ENCODE assay signal across 23 mouse cellular contexts in genomic region chr1:128605794-128606193, GRCm38 (mm10). TPM values are rescaled to one million over a fixed set of nuclear protein-coding genes. Genes with fewer than 3 reads are reported as not detected.
DNase-seq lines count a peak whose midpoint lies in the region; ATAC-seq and TF ChIP-seq lines count a peak whose summit lies in the region.
"Had no signal": no experiment of that assay in that cellular context is flagged by ENCODE, and none has a peak within 500 bp of the region (broad histone marks: within the 10 kb centered on the region; RNA-seq: fewer than 3 reads in every experiment).

No protein-coding gene starts in this region.

- TF ChIP-seq CTCF in CH12.LX (conservative IDR thresholded peaks at IDR 0.05 in 1 of 2, IDR thresholded peaks at IDR 0.05 in 1 of 2; ENCODE audit: low read depth in 2 of 2, low read length in 2 of 2): no peak

- peak; percentile 72 for DNase-seq in thymus, postnatal 0 days (ENCODE audit: low spot score)
- DNase-seq in thymus, postnatal 4 days: no peak
- DNase-seq in CH12.LX (ENCODE audit: extremely low read depth): no peak
- peak; percentile 77 for DNase-seq in splenic B cell, adult 2 months (ENCODE audit: low read depth, low spot score)
- no peak for DNase-seq in urinary bladder, postnatal 4 days (ENCODE audit: low spot score in 2 of 2)
- no peak for DNase-seq in forebrain, embryonic 10.5 days (ENCODE audit: extremely low spot score, low spot score)
- DNase-seq: adrenal gland, adult 2 months; cerebellum, adult 9-10 months; forebrain, postnatal 0 days; gastrocnemius, adult 2 months; heart, postnatal 36 days; liver, embryonic 13.5 days; lung, embryonic 14.5 days; lung, postnatal 36 days; right cerebral cortex, postnatal 14 days; spleen, adult 18-20 months had no signal

- in situ Hi-C loops in CH12.LX (cut with MboI; ENCODE audit: low pct_ligation_motif_present, low pct_unique_long_range_greater_than_20kb, low sequenced_read_pairs): no loop called here

- no peak overlapping the region for H3K4me2 ChIP-seq in CH12.LX (ENCODE audit: insufficient read depth, low read depth, poor library complexity, severe bottlenecking)
- H3K4me2 ChIP-seq in forebrain, embryonic 16.5 days (ENCODE audit: low read length): no peak overlapping the region
- H3K4me2 ChIP-seq: hindbrain, embryonic 14.5 days; limb, embryonic 13.5 days; liver, embryonic 13.5 days; lung, embryonic 14.5 days; neural tube, embryonic 13.5 days had no signal

- dilution Hi-C loops in CH12.LX (cut with MboI; ENCODE audit: extremely low pct_ligation_motif_present, extremely low pct_unique_long_range_greater_than_20kb, low sequenced_read_pairs): no loop called here

- H3K9ac ChIP-seq in CH12.LX (ENCODE audit: insufficient read depth, low read depth): no peak overlapping the region
- no peak overlapping the region for H3K9ac ChIP-seq in forebrain, embryonic 16.5 days (replicated peaks; ENCODE audit: low read depth, low read length)
- H3K9ac ChIP-seq: forebrain, postnatal 0 days; hindbrain, embryonic 14.5 days; limb, embryonic 13.5 days; liver, embryonic 13.5 days; lung, embryonic 14.5 days; neural tube, embryonic 13.5 days had no signal

- TF ChIP-seq POLR2A in CH12.LX (IDR thresholded peaks at IDR 0.05; ENCODE audit: low read depth, low read length): no peak

- ATAC-seq in inflammation-experienced regulatory T-cells, adult 6 months: peak; percentile 94
- ATAC-seq in forebrain, embryonic 16.5 days: no peak
- ATAC-seq: forebrain, postnatal 0 days; intestine, embryonic 16.5 days had no signal

- no peak overlapping the region for H3K27ac ChIP-seq in CH12.LX (ENCODE audit: insufficient read depth, low read depth)
- H3K27ac ChIP-seq in forebrain, embryonic 16.5 days (ENCODE audit: low read length): no peak overlapping the region
- no peak overlapping the region for H3K27ac ChIP-seq in forebrain, embryonic 10.5 days
- H3K27ac ChIP-seq: gastrocnemius, adult 2 months; hindbrain, embryonic 14.5 days; limb, embryonic 13.5 days; liver, embryonic 13.5 days; midbrain, embryonic 10.5 days; neural tube, embryonic 13.5 days had no signal

- TF ChIP-seq EP300 in CH12.LX (IDR thresholded peaks at IDR 0.05; ENCODE audit: low read length): peak; percentile 48; the same call in 1 of the 2 replicates

- no peak for TF ChIP-seq RAD21 in CH12.LX (IDR thresholded peaks at IDR 0.05; ENCODE audit: low read depth, low read length)

- H3K9me3 ChIP-seq in CH12.LX (replicated peaks; ENCODE audit: low read length): no peaks in the 10 kb centered on the region
- no peaks in the 10 kb centered on the region for H3K9me3 ChIP-seq in forebrain, embryonic 16.5 days (ENCODE audit: control insufficient read depth, low read length)
- no peaks in the 10 kb centered on the region for H3K9me3 ChIP-seq in forebrain, embryonic 10.5 days
- H3K9me3 ChIP-seq: limb, embryonic 13.5 days; liver, embryonic 13.5 days; midbrain, embryonic 10.5 days; neural tube, embryonic 13.5 days had no signal

- H3K79me2 ChIP-seq in CH12.LX (replicated peaks; ENCODE audit: control insufficient read depth, extremely low read depth, insufficient read depth, poor library complexity, severe bottlenecking): no peaks in the 10 kb centered on the region

- no peak overlapping the region for H3K4me3 ChIP-seq in CH12.LX (replicated peaks in 1 of 3; ENCODE audit: low read depth in 2 of 3, low read length in 2 of 3, poor library complexity in 1 of 3)
- no peak overlapping the region for H3K4me3 ChIP-seq in forebrain, embryonic 16.5 days (replicated peaks; ENCODE audit: low read length)
- no peak overlapping the region for H3K4me3 ChIP-seq in forebrain, embryonic 10.5 days
- H3K4me3 ChIP-seq: gastrocnemius, adult 2 months; limb, embryonic 13.5 days; liver, embryonic 13.5 days; midbrain, embryonic 10.5 days; neural tube, embryonic 13.5 days had no signal

- H3K36me3 ChIP-seq in CH12.LX (replicated peaks in 1 of 2; ENCODE audit: control insufficient read depth in 1 of 2, insufficient read depth in 1 of 2, low read length in 1 of 2): no peaks in the 10 kb centered on the region
- H3K36me3 ChIP-seq in splenic B cell, adult 2 months (ENCODE audit: control insufficient read depth, insufficient read depth, low read length, poor library complexity, severe bottlenecking): no peaks in the 10 kb centered on the region
- H3K36me3 ChIP-seq in forebrain, embryonic 16.5 days (ENCODE audit: control insufficient read depth, insufficient read depth): no peaks in the 10 kb centered on the region
- H3K36me3 ChIP-seq in forebrain, embryonic 10.5 days (replicated peaks): no peaks in the 10 kb centered on the region
- H3K36me3 ChIP-seq: limb, embryonic 13.5 days; liver, embryonic 13.5 days; midbrain, embryonic 10.5 days; neural tube, embryonic 13.5 days had no signal

- H3K27me3 ChIP-seq in CH12.LX (replicated peaks): no peaks in the 10 kb centered on the region
- H3K27me3 ChIP-seq in splenic B cell, adult 2 months (ENCODE audit: control insufficient read depth, insufficient read depth, low read length, poor library complexity, severe bottlenecking): no peaks in the 10 kb centered on the region
- H3K27me3 ChIP-seq in forebrain, embryonic 16.5 days (replicated peaks; ENCODE audit: control insufficient read depth, insufficient read depth, low read length): no peaks in the 10 kb centered on the region
- no peaks in the 10 kb centered on the region for H3K27me3 ChIP-seq in forebrain, embryonic 10.5 days (ENCODE audit: poor library complexity, severe bottlenecking)
- H3K27me3 ChIP-seq: limb, embryonic 13.5 days; liver, embryonic 13.5 days; neural tube, embryonic 13.5 days had no signal

- WGBS in forebrain, embryonic 16.5 days: 80% methylated on average over 1 of the region's 1 CpGs
- 90% methylated on average over 1 of the region's 1 CpGs for WGBS in forebrain, embryonic 10.5 days

- peaks cover 50 to 66% of the 10 kb centered on the region in 2 experiments for H3K4me1 ChIP-seq in CH12.LX (ENCODE audit: control insufficient read depth in 1 of 2, insufficient read depth in 2 of 2)
- H3K4me1 ChIP-seq in forebrain, embryonic 16.5 days (replicated peaks; ENCODE audit: control insufficient read depth, insufficient read depth, low read length): no peaks in the 10 kb centered on the region
- peaks cover 8% of the 10 kb centered on the region for H3K4me1 ChIP-seq in forebrain, embryonic 10.5 days
- H3K4me1 ChIP-seq: liver, embryonic 13.5 days; neural tube, embryonic 13.5 days had no signal

TF ChIP-seq in CH12.LX, 34 proteins besides CTCF, POLR2A, EP300 and RAD21:
- TF ChIP-seq SMC3 (IDR thresholded peaks at IDR 0.05; ENCODE audit: low read depth, low read length) (no peak), TCF12 (IDR thresholded peaks at IDR 0.05; ENCODE audit: low read depth, low read length) (no peak), MAFK (IDR thresholded peaks at IDR 0.05; ENCODE audit: insufficient replicate concordance, low read length) (no peak), USF2 (conservative IDR thresholded peaks at IDR 0.05; ENCODE audit: low read depth, low read length) (no peak), ZC3H11A (IDR thresholded peaks at IDR 0.05; ENCODE audit: low read depth, low read length) (no peak), IRF4 (IDR thresholded peaks at IDR 0.05; ENCODE audit: low read depth, low read length) (peak; percentile 24; the same call in 1 of the 2 replicates), ETS1 (conservative IDR thresholded peaks at IDR 0.05; ENCODE audit: low read depth, low read length) (peak; percentile 61), BHLHE40 (IDR thresholded peaks at IDR 0.05; ENCODE audit: low read depth, low read length) (peak; percentile 66), MYC (IDR thresholded peaks at IDR 0.05; ENCODE audit: low read depth, low read length) (no peak), RCOR1 (conservative IDR thresholded peaks at IDR 0.05; ENCODE audit: low read depth, low read length) (0 out of 2 replicates have a peak, but pooled peaks have one; percentile 32), E2F4 (IDR thresholded peaks at IDR 0.05; ENCODE audit: insufficient replicate concordance, low read depth, low read length) (no peak), MEF2A (IDR thresholded peaks at IDR 0.05; ENCODE audit: borderline replicate concordance, low read depth, low read length) (no peak), ZNF384 (IDR thresholded peaks at IDR 0.05; ENCODE audit: low read depth, low read length) (no peak), HCFC1 (IDR thresholded peaks at IDR 0.05; ENCODE audit: low read depth, low read length) (no peak), KAT2A (IDR thresholded peaks at IDR 0.05; ENCODE audit: insufficient replicate concordance, low read length) (no peak), UBTF (IDR thresholded peaks at IDR 0.05; ENCODE audit: low read depth, low read length) (no peak)
TF ChIP-seq in CH12.LX: peak in this region for 4.

RNA-seq across cellular contexts. Expression of gene Cxcr4, which starts 13.7 kb away (rescaled TPM):
- polyA plus RNA-seq in thymus, postnatal 0 days (2015; fragmentation: Nextera tagmentation; extraction: Ambion mirVana): 47.1 and 49.8 TPM in 2 replicates
- 156 and 169 TPM in 2 replicates for total RNA-seq in CH12.LX (2012; rRNA removed)
- 86.6 and 102 TPM in 2 replicates for total RNA-seq in CH12.LX (2014; rRNA removed)
- polyA plus RNA-seq in CH12.LX (2012; ENCODE audit: insufficient read length, low read depth): 80.3 and 80.6 TPM in 2 replicates
- polyA plus RNA-seq in inflammation-experienced regulatory T-cells, adult 6 months (2017; shearing (Covaris generic)): 10 to 100 TPM; 11.6 to 15.8 (median 15.7) TPM
- polyA plus RNA-seq in forebrain, embryonic 16.5 days (2015; fragmentation: Nextera tagmentation; extraction: Ambion mirVana): 11.3 and 14.4 TPM in 2 replicates
- polyA plus RNA-seq in forebrain, embryonic 10.5 days (2016; fragmentation: Nextera tagmentation; extraction: Ambion mirVana): 6.6 and 7.9 TPM in 2 replicates

Comparison
In these comparisons a context has a peak if more than half of its experiments do, and no peak if none do; other contexts are left out.
1. DNase-seq: peak in thymus, postnatal 0 days (single experiment) and splenic B cell, adult 2 months (single experiment); none in thymus, postnatal 4 days (single experiment), CH12.LX (single experiment), urinary bladder, postnatal 4 days (0 of 2) and forebrain, embryonic 10.5 days (single experiment).